Comparison of ENCODE assay signal across 17 mouse cellular contexts in the genomic region with DNA sequence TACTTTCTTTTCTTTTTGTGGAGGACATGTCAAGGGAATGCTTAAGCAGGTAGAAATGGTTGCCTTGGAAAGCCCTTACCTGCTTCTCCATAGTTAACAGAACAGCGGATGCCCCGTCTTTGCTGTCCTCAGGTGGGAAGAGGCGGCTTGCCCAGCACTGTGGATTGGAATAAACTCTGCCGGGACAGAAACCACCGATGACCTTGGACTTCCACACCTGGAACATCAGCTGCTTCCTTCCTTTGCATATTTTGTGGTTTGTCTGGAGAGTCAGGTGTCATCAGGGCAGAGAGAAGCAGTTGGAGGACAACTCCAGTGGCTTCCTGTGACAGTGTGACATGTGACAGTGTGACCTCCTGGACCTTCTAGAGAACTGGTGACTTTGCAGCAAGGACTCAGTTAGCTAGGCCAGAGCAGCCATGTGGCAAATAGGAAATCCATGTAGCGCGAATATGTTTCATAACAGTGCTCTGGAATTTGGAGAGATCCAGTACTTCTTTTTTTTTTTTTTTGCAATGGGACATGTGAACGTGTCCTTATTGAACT.
DNase-seq lines count a peak whose midpoint lies in the region; ATAC-seq lines count a peak whose summit lies in the region.
"Had no signal": no experiment of that assay in that cellular context is flagged by ENCODE, and none has a peak within 500 bp of the region (broad histone marks: within the 10 kb centered on the region; RNA-seq: fewer than 3 reads in every experiment).

No protein-coding gene starts in this region.

- no peak overlapping the region for H3K4me3 ChIP-seq in kidney, embryonic 15.5 days (replicated peaks)
- H3K4me3 ChIP-seq: forebrain, embryonic 12.5 days; gastrocnemius, adult 2 months; midbrain, embryonic 10.5 days; stomach, embryonic 15.5 days had no signal

- no peaks in the 10 kb centered on the region for H3K36me3 ChIP-seq in kidney, embryonic 15.5 days
- H3K36me3 ChIP-seq: stomach, embryonic 15.5 days had no signal

- H3K4me1 ChIP-seq in kidney, embryonic 15.5 days, result peaks cover 10% of the 10 kb centered on the region
- H3K4me1 ChIP-seq: forebrain, embryonic 12.5 days; midbrain, embryonic 10.5 days; stomach, embryonic 15.5 days had no signal

- H3K27me3 ChIP-seq in kidney, embryonic 15.5 days, result no peaks in the 10 kb centered on the region
- H3K27me3 ChIP-seq: forebrain, embryonic 12.5 days; stomach, embryonic 15.5 days had no signal

- H3K27ac ChIP-seq in kidney, embryonic 15.5 days, result peak overlapping the region; percentile 75; the same call in 1 of the 2 replicates
- H3K27ac ChIP-seq: forebrain, embryonic 12.5 days; gastrocnemius, adult 2 months; midbrain, embryonic 10.5 days; stomach, embryonic 15.5 days had no signal

- no peak overlapping the region for H3K4me2 ChIP-seq in kidney, embryonic 15.5 days
- H3K4me2 ChIP-seq: forebrain, embryonic 12.5 days; stomach, embryonic 15.5 days had no signal

- 86% methylated on average over 8 of the region's 8 CpGs for WGBS in kidney, embryonic 15.5 days

- H3K9ac ChIP-seq in kidney, embryonic 15.5 days, result no peak overlapping the region
- H3K9ac ChIP-seq: forebrain, embryonic 12.5 days; stomach, embryonic 15.5 days had no signal

- DNase-seq in kidney, adult 8-10 months, result peak; percentile 3 to 13
- no peak for DNase-seq in kidney, postnatal 10 days
- DNase-seq in ZHBTc4 (ENCODE audit: low read depth, low spot score), result peak; percentile 34
- DNase-seq in adrenal gland, postnatal 14 days, result no peak
- DNase-seq in right cerebral cortex, adult 2 months (ENCODE audit: low spot score in 2 of 2), result no peak
- DNase-seq: cerebellum, adult 8-10 months; gastrocnemius, adult 2 months; heart, postnatal 4 days; lung, adult 2 months; lung, postnatal 36 days; thymus, adult 18-20 months had no signal

- ATAC-seq in kidney, embryonic 15.5 days (replicated peaks; ENCODE audit: low FRiP score), result no peak
- peak; percentile 56 for ATAC-seq in megakaryocyte progenitor cell, adult 5-6 weeks (replicated peaks; ENCODE audit: poor library complexity)
- ATAC-seq: hindbrain, embryonic 16.5 days had no signal

- no peaks in the 10 kb centered on the region for H3K9me3 ChIP-seq in kidney, embryonic 15.5 days (replicated peaks)
- H3K9me3 ChIP-seq: forebrain, embryonic 12.5 days; midbrain, embryonic 10.5 days; stomach, embryonic 15.5 days had no signal

Comparison
In these comparisons a context has a peak if more than half of its experiments do, and no peak if none do; other contexts are left out.
1. DNase-seq: peak in kidney, adult 8-10 months (2 of 2) and ZHBTc4 (single experiment); none in kidney, postnatal 10 days (single experiment), adrenal gland, postnatal 14 days (single experiment) and right cerebral cortex, adult 2 months (0 of 2).